26 mouse cellular contexts compared by ENCODE assay signal in genomic region chr7:112797526-112798321, GRCm38 (mm10).
DNase-seq lines count a peak whose midpoint lies in the region; ATAC-seq lines count a peak whose summit lies in the region.
"Had no signal": no experiment of that assay in that cellular context is flagged by ENCODE, and none has a peak within 500 bp of the region (broad histone marks: within the 10 kb centered on the region; RNA-seq: fewer than 3 reads in every experiment).

No protein-coding gene starts in this region.

- peak; percentile 55 for DNase-seq in 3T3-L1 (ENCODE audit: low read depth, low spot score)
- DNase-seq in Muller cell, postnatal 12 days (ENCODE audit: inconsistent ontology term): peak; percentile 82
- DNase-seq in limb, embryonic 11.5 days (ENCODE audit: low spot score): no peak
- DNase-seq in B cell, adult 2 months: no peak
- no peak for DNase-seq in adrenal gland, adult 8-10 months
- DNase-seq: adrenal gland, postnatal 36 days; cerebellum, adult 2 months; cerebellum, postnatal 14 days; gastrocnemius, postnatal 14 days; heart, adult 18-20 months; heart, postnatal 4 days; kidney, postnatal 25 days; liver had no signal

- H3K4me1 ChIP-seq in embryonic facial prominence, embryonic 13.5 days: peaks cover 87% of the 10 kb centered on the region
- H3K4me1 ChIP-seq in limb, embryonic 11.5 days (ENCODE audit: control insufficient read depth, insufficient read depth, low read length): peaks cover 37% of the 10 kb centered on the region
- H3K4me1 ChIP-seq: liver, embryonic 15.5 days had no signal

- no peaks in the 10 kb centered on the region for H3K36me3 ChIP-seq in embryonic facial prominence, embryonic 13.5 days
- no peaks in the 10 kb centered on the region for H3K36me3 ChIP-seq in limb, embryonic 11.5 days (ENCODE audit: control insufficient read depth, insufficient read depth, low read length)
- H3K36me3 ChIP-seq: G1E; hindbrain, embryonic 13.5 days; kidney, embryonic 15.5 days; liver, embryonic 15.5 days; lung, embryonic 15.5 days; midbrain, embryonic 13.5 days had no signal

- H3K9ac ChIP-seq in embryonic facial prominence, embryonic 13.5 days: peak overlapping the region; percentile 27; the same call in 1 of the 2 replicates
- no peak overlapping the region for H3K9ac ChIP-seq in limb, embryonic 11.5 days (ENCODE audit: low read length)
- H3K9ac ChIP-seq: hindbrain, embryonic 13.5 days; kidney, embryonic 15.5 days; liver, embryonic 15.5 days; lung, embryonic 15.5 days; midbrain, embryonic 13.5 days had no signal

- H3K4me2 ChIP-seq in embryonic facial prominence, embryonic 13.5 days: no peak overlapping the region
- H3K4me2 ChIP-seq in limb, embryonic 11.5 days (ENCODE audit: low read depth, severe bottlenecking): no peak overlapping the region
- H3K4me2 ChIP-seq: heart, embryonic 11.5 days; hindbrain, embryonic 13.5 days; kidney, embryonic 15.5 days; liver, embryonic 15.5 days; lung, embryonic 15.5 days; midbrain, embryonic 13.5 days had no signal

- WGBS in embryonic facial prominence, embryonic 13.5 days: 66% methylated on average over 8 of the region's 8 CpGs
- 74% methylated on average over 8 of the region's 8 CpGs for WGBS in limb, embryonic 11.5 days

- no peak for ATAC-seq in embryonic facial prominence, embryonic 13.5 days (ENCODE audit: insufficient number of reproducible peaks, insufficient read depth, low FRiP score, low TSS enrichment, low read depth)
- no peak for ATAC-seq in limb, embryonic 11.5 days (ENCODE audit: insufficient number of reproducible peaks, low FRiP score, low TSS enrichment, low read depth)
- ATAC-seq in megakaryocyte-erythroid progenitor cell, adult 5-6 weeks (replicated peaks; ENCODE audit: low FRiP score, low TSS enrichment, poor library complexity, severe bottlenecking): no peak
- ATAC-seq: forebrain, embryonic 16.5 days; intestine, postnatal 0 days; midbrain, embryonic 13.5 days had no signal

- H3K9me3 ChIP-seq in embryonic facial prominence, embryonic 13.5 days: no peaks in the 10 kb centered on the region
- no peaks in the 10 kb centered on the region for H3K9me3 ChIP-seq in limb, embryonic 11.5 days (ENCODE audit: control insufficient read depth, low read length)
- H3K9me3 ChIP-seq: hindbrain, embryonic 13.5 days; kidney, embryonic 15.5 days; liver, embryonic 15.5 days; lung, embryonic 15.5 days; midbrain, embryonic 13.5 days had no signal

- no peak overlapping the region for H3K4me3 ChIP-seq in embryonic facial prominence, embryonic 13.5 days
- H3K4me3 ChIP-seq in limb, embryonic 11.5 days (ENCODE audit: low read depth, low read length): no peak overlapping the region
- H3K4me3 ChIP-seq: erythroblast, embryonic 14.5 days; hindbrain, embryonic 13.5 days; kidney, embryonic 15.5 days; layer of hippocampus, adult 2 months; liver, embryonic 15.5 days; lung, embryonic 15.5 days; midbrain, embryonic 13.5 days had no signal

- 0 out of 2 replicates have a peak overlapping the region, but pooled peaks have one; percentile 2 for H3K27ac ChIP-seq in embryonic facial prominence, embryonic 13.5 days
- peak overlapping the region; percentile 42 for H3K27ac ChIP-seq in limb, embryonic 11.5 days (replicated peaks; ENCODE audit: low read depth, low read length)
- H3K27ac ChIP-seq: hindbrain, embryonic 13.5 days; kidney, embryonic 15.5 days; layer of hippocampus, adult 2 months; liver, embryonic 15.5 days; lung, embryonic 15.5 days; midbrain, embryonic 13.5 days had no signal

- H3K27me3 ChIP-seq in embryonic facial prominence, embryonic 13.5 days: no peaks in the 10 kb centered on the region
- no peaks in the 10 kb centered on the region for H3K27me3 ChIP-seq in limb, embryonic 11.5 days (ENCODE audit: control insufficient read depth, insufficient read depth, low read length)
- H3K27me3 ChIP-seq: hindbrain, embryonic 13.5 days; kidney, embryonic 15.5 days; liver, embryonic 15.5 days; lung, embryonic 15.5 days had no signal

Comparison
In these comparisons a context has a peak if more than half of its experiments do, and no peak if none do; other contexts are left out.
1. DNase-seq: peak in 3T3-L1 (single experiment) and Muller cell, postnatal 12 days (single experiment); none in limb, embryonic 11.5 days (single experiment), B cell, adult 2 months (0 of 2) and adrenal gland, adult 8-10 months (single experiment).